Comparison of ENCODE assay signal across 8 mouse cellular contexts in genomic region chr19:23781968-23782367, GRCm38 (mm10). TPM values are rescaled to one million over a fixed set of nuclear protein-coding genes. Genes with fewer than 3 reads are reported as not detected.
DNase-seq lines count a peak whose midpoint lies in the region; ATAC-seq and TF ChIP-seq lines count a peak whose summit lies in the region.

No protein-coding gene starts in this region.

- peaks cover 8% of the 10 kb centered on the region; the same call in 1 of the 2 replicates for H3K4me1 ChIP-seq in kidney, embryonic 14.5 days (ENCODE audit: control insufficient read depth, insufficient read depth, low read length)
- peaks cover 3 to 4% of the 10 kb centered on the region in 2 experiments; a peak in 2 of 4 replicates for H3K4me1 ChIP-seq in ES-E14 (ENCODE audit: control insufficient read depth in 2 of 2, insufficient read depth in 2 of 2, low read length in 2 of 2, poor library complexity in 1 of 2)
- H3K4me1 ChIP-seq in forebrain, embryonic 15.5 days = peaks cover 7% of the 10 kb centered on the region
- H3K4me1 ChIP-seq in midbrain, embryonic 13.5 days (replicated peaks) = peaks cover 21% of the 10 kb centered on the region

- WGBS in kidney, embryonic 14.5 days = 7% methylated on average over 9 of the region's 9 CpGs
- whole genome bisulfite sequencing in forebrain, embryonic 15.5 days = 13% methylated on average over 9 of the region's 9 CpGs
- 6% methylated on average over 9 of the region's 9 CpGs for WGBS in midbrain, embryonic 13.5 days

- H3K36me3 ChIP-seq in kidney, embryonic 14.5 days (ENCODE audit: control insufficient read depth, insufficient read depth, low read length) = no peaks in the 10 kb centered on the region
- H3K36me3 ChIP-seq in ES-E14 (ENCODE audit: control insufficient read depth, insufficient read depth, low read length, poor library complexity, severe bottlenecking) = no peaks in the 10 kb centered on the region
- no peaks in the 10 kb centered on the region for H3K36me3 ChIP-seq in forebrain, embryonic 15.5 days
- H3K36me3 ChIP-seq in midbrain, embryonic 13.5 days = no peaks in the 10 kb centered on the region

- H3K4me2 ChIP-seq in kidney, embryonic 14.5 days (replicated peaks; ENCODE audit: low read depth, low read length) = 0 out of 2 replicates have a peak overlapping the region, but pooled peaks have one; percentile 4
- no peak overlapping the region for H3K4me2 ChIP-seq in forebrain, embryonic 15.5 days (replicated peaks)
- 0 out of 2 replicates have a peak overlapping the region, but pooled peaks have one; percentile 22 for H3K4me2 ChIP-seq in midbrain, embryonic 13.5 days (replicated peaks)

- H3K9me3 ChIP-seq in kidney, embryonic 14.5 days (ENCODE audit: control insufficient read depth, low read length) = no peaks in the 10 kb centered on the region
- no peaks in the 10 kb centered on the region for H3K9me3 ChIP-seq in ES-E14 (ENCODE audit: control insufficient read depth, insufficient read depth, low read depth, low read length)
- H3K9me3 ChIP-seq in forebrain, embryonic 15.5 days = no peaks in the 10 kb centered on the region
- H3K9me3 ChIP-seq in midbrain, embryonic 13.5 days = no peaks in the 10 kb centered on the region

- no peak overlapping the region for H3K4me3 ChIP-seq in kidney, embryonic 14.5 days (ENCODE audit: low read length)
- peak overlapping the region in 1 of 2 experiments; percentile 23; a peak in 1 of 4 replicates for H3K4me3 ChIP-seq in ES-E14 (ENCODE audit: insufficient read depth in 1 of 2, low read depth in 1 of 2, low read length in 2 of 2, poor library complexity in 1 of 2, severe bottlenecking in 1 of 2)
- H3K4me3 ChIP-seq in forebrain, embryonic 15.5 days = no peak overlapping the region
- H3K4me3 ChIP-seq in midbrain, embryonic 13.5 days (replicated peaks) = no peak overlapping the region; the same call in 1 of the 2 replicates

- peak; percentile 50; the same call in 1 of the 2 replicates for ATAC-seq in kidney, embryonic 14.5 days (ENCODE audit: low FRiP score, low TSS enrichment)
- ATAC-seq in forebrain, embryonic 15.5 days (replicated peaks) = peak; percentile 66
- ATAC-seq in midbrain, embryonic 13.5 days = peak; percentile 72

- DNase-seq in kidney, adult 9 months = no peak
- DNase-seq in ES-E14 (ENCODE audit: low read depth, low spot score) = peak; percentile 16
- DNase-seq in left cerebral cortex, postnatal 14 days (ENCODE audit: low spot score in 2 of 2) = no peak
- no peak for DNase-seq in cerebellum, adult 9-10 months
- DNase-seq in heart, adult 8-10 months (ENCODE audit: low spot score) = no peak

- H3K27ac ChIP-seq in kidney, embryonic 14.5 days (ENCODE audit: low read depth, low read length) = no peak overlapping the region
- no peak overlapping the region for H3K27ac ChIP-seq in ES-E14 (ENCODE audit: insufficient read depth, low read depth, low read length, poor library complexity, severe bottlenecking)
- H3K27ac ChIP-seq in forebrain, embryonic 15.5 days (replicated peaks) = no peak overlapping the region
- 0 out of 2 replicates have a peak overlapping the region, but pooled peaks have one; percentile 19 for H3K27ac ChIP-seq in midbrain, embryonic 13.5 days

- in situ Hi-C loops in ES-E14 (cut with MboI; ENCODE audit: low sequenced_read_pairs in 2 of 2, unreplicated experiment in 2 of 2) = no loop called here

- no peak overlapping the region for H3K9ac ChIP-seq in kidney, embryonic 14.5 days (ENCODE audit: low read depth, low read length)
- H3K9ac ChIP-seq in ES-E14 (ENCODE audit: insufficient read depth, low read depth, low read length, poor library complexity, severe bottlenecking) = no peak overlapping the region
- no peak overlapping the region for H3K9ac ChIP-seq in forebrain, embryonic 15.5 days (replicated peaks)
- no peak overlapping the region for H3K9ac ChIP-seq in midbrain, embryonic 13.5 days (replicated peaks)

- no peaks in the 10 kb centered on the region for H3K27me3 ChIP-seq in kidney, embryonic 14.5 days (ENCODE audit: control insufficient read depth, insufficient read depth, low read length)
- no peaks in the 10 kb centered on the region for H3K27me3 ChIP-seq in forebrain, embryonic 15.5 days
- H3K27me3 ChIP-seq in midbrain, embryonic 13.5 days = no peaks in the 10 kb centered on the region

- intact Hi-C loops in left cerebral cortex, postnatal 14 days (cut with DNase I) = no loop called here

TF ChIP-seq in ES-E14, 5 proteins besides CTCF, POLR2A, EP300 and RAD21:
- TF ChIP-seq ZC3H11A (IDR thresholded peaks at IDR 0.05; ENCODE audit: borderline replicate concordance, low read depth, low read length) (no peak), ZNF384 (IDR thresholded peaks at IDR 0.05; ENCODE audit: low read depth, low read length) (no peak), MAFK (IDR thresholded peaks at IDR 0.05; ENCODE audit: insufficient read depth, low read depth, low read length) (no peak), CHD2 (IDR thresholded peaks at IDR 0.05; ENCODE audit: low read depth, low read length) (no peak), HCFC1 (IDR thresholded peaks at IDR 0.05; ENCODE audit: borderline replicate concordance, insufficient read depth, low read length) (no peak)

RNA-seq across cellular contexts. Expression of gene Apba1, which starts 23.3 kb away (rescaled TPM):
- polyA plus RNA-seq in kidney, embryonic 14.5 days (2014; fragmentation: Nextera tagmentation; extraction: Ambion mirVana) = 0.46 and 0.79 TPM in 2 replicates
- total RNA-seq in ES-E14 (2012; rRNA removed) = 0.16 and 0.22 TPM in 2 replicates
- polyA plus RNA-seq in forebrain, embryonic 15.5 days (2015; fragmentation: Nextera tagmentation; extraction: Ambion mirVana) = 5.7 and 6.4 TPM in 2 replicates
- polyA plus RNA-seq in midbrain, embryonic 13.5 days (2015; fragmentation: Nextera tagmentation; extraction: Ambion mirVana) = 4.9 and 6.3 TPM in 2 replicates
- 100 to 1,000 TPM; 185 to 190 TPM for total RNA-seq in left cerebral cortex, postnatal 14 days (2021)
- 1 to 10 TPM; 2.7 to 3.8 (median 3.4) TPM for total RNA-seq in heart, adult 8-10 months (2022)

Comparison
In these comparisons a context has a peak if more than half of its experiments do, and no peak if none do; other contexts are left out.
1. RNA of gene Apba1, which starts 23.3 kb away (total RNA-seq): 185 to 190 TPM in left cerebral cortex, postnatal 14 days; 2.7 to 3.8 TPM in heart, adult 8-10 months and 0.16 to 0.22 TPM in ES-E14; every median in the first group is over 10 times any median in the second.
2. Peak in every context shown above with its lines, with median percentiles within 50 percentile points of each other: ATAC-seq.